Mouse (Mus musculus) ovary, postnatal 10 days (tissue): ENCODE measurements around the gene Aifm1.
A peak's percentile ranks its signal among the peaks of the same experiment; 100 is the strongest.

Experiments
- DNase-seq: peaks from one replicate; pipeline ENCODE4 v3.0.0; 2022; ENCODE audit warnings: low spot score

The Aifm1 gene

DNA sequence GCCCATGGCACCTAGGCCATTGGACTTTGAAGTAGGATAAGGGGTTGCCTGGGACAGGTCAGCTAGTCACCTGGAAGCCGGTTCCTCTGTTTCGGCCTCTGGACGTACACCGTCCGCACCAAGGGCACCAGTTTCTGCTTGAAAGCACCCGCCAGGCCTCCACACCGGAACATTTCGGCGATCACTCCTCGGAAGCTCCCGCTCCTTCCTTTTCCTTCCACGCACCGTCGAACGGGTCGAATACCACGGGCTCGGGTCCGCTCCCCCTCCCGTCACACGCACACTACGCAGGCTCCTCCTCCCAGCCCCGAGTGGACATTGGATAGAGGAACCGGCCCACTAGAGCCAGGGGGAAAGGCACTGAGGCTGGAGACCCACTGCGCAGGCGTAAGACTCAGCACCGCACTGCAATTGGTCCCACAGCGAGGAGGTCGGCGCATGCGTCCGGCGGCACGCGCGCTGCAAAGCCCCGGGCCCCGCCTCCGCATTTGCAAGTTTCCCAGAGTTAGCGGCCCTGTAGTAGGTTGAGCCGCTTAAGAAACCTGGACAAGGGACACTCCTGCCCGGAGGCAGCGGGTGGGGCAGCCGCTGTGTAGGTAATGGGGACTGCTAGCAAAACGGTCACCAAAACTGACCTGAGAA lies at the start of gene Aifm1:
Gene Aifm1 (minus strand): TSS at position 398 of the 642 bp plus-strand sequence.
- peak; percentile 56 for DNase-seq

GRCm38 (mm10) chrX:48532175-48532574 lies 18.8 kb upstream of the Aifm1 start:
- DNase-seq: peak; percentile 27

GRCm38 (mm10) chrX:48526435-48526834 lies 13.1 kb upstream of the Aifm1 start:
- DNase-seq: no peak

DNA sequence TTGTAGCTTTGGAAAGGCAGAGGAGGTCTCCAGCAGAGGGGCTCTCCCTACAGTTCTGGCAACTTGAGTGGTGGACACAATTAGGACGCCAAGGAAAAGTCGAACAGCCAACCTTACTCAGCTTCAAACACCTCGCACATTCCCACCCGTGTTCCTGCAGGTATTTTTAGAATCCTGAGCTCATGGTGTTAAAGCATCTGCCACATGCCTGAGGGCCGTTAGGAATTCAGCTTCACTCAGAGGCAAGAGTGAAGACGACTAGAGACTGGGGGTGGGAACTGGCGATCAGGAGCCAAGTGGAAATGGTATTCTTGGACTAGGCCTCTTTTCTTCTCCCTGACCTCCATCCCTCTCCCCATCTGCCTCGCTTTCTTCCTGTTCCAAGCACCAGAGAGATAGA lies 12.5 kb upstream of the Aifm1 start:
- no peak for DNase-seq

- no peak for DNase-seq
Observed at GRCm38 (mm10) chrX:48525332-48525731, 12.0 kb upstream of the Aifm1 start.

- DNase-seq: no peak
Observed at GRCm38 (mm10) chrX:48523512-48523911, 10.1 kb upstream of the Aifm1 start.

DNA sequence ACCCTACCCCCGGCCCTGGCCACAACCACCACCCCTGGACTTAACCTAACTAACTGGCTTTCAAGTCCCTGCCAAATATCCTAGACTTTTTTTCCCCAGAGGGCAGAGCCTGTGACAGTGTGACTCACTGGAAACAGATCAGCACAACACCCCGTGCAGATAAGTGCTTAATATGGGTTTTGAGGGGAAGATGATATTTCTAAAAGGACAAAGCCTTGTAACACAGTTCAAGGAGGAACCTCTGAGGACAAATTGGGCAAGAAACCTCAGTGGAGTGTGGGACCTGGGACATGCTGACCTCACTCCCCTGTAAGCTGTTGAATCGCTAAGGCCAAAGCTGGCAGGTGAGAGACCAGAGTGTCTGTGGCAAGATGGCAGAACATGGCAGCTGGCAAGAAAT lies 8.3 kb upstream of the Aifm1 start:
- DNase-seq: no peak

DNA sequence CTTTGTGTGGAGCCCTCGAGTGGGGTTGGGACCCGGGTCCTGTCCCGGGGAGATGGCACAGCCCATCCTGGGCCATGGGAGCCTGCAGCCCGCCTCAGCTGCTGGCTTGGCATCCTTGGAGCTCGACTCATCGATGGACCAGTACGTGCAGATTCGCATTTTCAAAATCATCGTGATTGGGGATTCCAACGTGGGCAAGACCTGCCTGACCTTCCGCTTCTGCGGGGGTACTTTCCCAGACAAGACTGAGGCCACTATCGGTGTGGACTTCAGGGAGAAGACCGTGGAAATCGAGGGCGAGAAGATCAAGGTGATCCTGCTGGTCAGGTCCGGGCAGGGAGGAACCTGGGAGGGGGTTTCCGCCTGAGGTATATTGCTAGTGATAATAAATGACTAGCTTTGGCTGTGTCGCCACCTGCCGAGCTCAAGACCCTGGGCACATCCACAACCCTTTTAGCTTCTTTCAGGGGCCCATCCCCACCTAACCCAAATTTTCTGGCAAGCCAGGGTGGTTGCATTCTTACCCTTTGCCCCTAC lies 6.3 kb upstream of the Aifm1 start:
- no peak for DNase-seq

DNA sequence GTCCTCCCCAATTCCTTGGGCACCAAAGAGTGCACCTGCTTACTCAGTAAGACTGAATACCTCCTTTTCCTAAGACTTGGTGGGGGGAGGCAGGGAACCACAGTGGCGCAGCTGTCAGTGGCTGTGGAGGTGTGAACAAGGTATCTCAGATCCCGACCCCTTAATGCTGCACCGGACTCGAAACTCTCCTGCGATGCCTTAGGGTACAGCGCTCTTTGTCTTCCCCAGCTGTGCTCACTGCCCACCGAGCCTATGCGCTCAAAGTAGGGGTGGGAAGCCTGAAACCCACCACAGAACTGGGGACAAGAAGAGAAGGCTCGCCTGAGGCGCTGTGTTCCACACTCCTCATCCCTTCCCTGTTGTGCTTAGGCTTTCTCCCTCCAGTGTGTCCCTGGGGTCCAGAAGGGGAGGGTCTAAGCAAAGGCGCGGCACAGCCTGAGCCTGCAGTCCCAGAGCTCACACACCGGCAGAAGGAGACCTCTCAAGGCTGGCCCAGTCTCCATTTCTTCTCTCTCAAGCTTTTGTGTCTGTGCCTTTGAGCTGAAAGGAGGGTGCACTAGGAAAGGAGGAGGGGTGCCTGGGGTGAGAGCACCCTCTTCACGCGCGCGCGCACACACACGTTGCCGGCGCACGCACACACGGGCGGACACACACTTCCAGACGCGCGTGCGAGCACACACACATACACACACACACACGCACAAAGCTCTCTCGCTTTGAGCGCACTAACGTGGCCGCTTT lies 5.6 kb upstream of the Aifm1 start, which contains the start of gene Rab33a:
Gene Rab33a (plus strand): TSS at position 478 of the 741 bp plus-strand sequence.
- DNase-seq: no peak

GRCm38 (mm10) chrX:48518211-48518807 lies 4.9 kb upstream of the Aifm1 start:
- DNase-seq: no peak

GRCm38 (mm10) chrX:48513824-48514223 lies 461 bp upstream of the Aifm1 start:
- no peak for DNase-seq

DNA sequence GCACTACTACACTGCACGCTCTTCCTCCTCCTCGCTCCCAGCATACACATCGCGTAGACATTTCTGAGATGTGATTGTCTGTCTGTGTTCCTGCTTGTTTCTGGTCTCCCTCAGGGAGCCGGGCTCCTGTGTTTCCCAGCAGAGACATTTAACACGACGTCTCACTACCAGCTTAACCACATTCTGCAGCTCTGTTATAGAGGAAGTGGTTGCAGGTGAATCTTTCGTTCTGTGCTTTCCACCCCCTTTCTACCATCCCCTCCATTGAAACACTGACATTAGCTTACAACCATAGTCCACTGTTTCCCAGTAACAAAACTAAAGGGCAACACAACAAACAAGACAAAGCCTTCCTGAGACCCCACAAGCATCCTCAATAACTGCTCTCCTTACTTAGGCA lies 19.6 kb downstream of the Aifm1 start:
- no peak for DNase-seq

GRCm38 (mm10) chrX:48481687-48482086 lies 31.7 kb downstream of the Aifm1 start:
- DNase-seq: no peak

- DNase-seq: no peak
Observed at GRCm38 (mm10) chrX:48481095-48481494, 32.3 kb downstream of the Aifm1 start.

GRCm38 (mm10) chrX:48467355-48467946 lies 45.9 kb downstream of the Aifm1 start:
- DNase-seq: no peak

- no peak for DNase-seq
Observed at GRCm38 (mm10) chrX:48466174-48466573, 47.2 kb downstream of the Aifm1 start.

GRCm38 (mm10) chrX:48464436-48464835 lies 48.9 kb downstream of the Aifm1 start:
- no peak for DNase-seq

DNA sequence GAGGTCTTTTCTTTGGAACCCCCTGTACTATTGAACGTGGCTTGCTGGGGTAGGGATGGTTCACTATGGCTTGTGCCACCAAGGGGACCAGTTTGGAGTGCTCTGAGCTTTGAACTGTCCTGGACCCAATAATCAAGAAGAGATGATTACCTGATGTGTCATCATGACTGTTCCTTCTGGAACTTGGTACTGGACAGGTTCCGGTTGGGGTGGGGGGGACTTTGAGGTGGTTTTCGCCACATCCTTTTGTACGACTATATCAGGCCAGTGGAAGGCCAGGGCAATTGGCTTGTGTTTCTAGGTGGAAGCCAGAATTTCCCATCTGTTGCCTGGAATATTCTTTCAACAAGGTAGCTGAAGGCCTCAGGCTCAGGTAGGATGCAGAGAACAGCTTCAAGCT lies 49.7 kb downstream of the Aifm1 start:
- DNase-seq: no peak

GRCm38 (mm10) chrX:48462754-48463507 lies 50.4 kb downstream of the Aifm1 start, which contains the start of gene Elf4:
TSS of gene Elf4 (minus strand) at chrX:48463132.
- peak; percentile 48 for DNase-seq

- DNase-seq: no peak
Observed at GRCm38 (mm10) chrX:48462297-48462696, 51.1 kb downstream of the Aifm1 start.

DNA sequence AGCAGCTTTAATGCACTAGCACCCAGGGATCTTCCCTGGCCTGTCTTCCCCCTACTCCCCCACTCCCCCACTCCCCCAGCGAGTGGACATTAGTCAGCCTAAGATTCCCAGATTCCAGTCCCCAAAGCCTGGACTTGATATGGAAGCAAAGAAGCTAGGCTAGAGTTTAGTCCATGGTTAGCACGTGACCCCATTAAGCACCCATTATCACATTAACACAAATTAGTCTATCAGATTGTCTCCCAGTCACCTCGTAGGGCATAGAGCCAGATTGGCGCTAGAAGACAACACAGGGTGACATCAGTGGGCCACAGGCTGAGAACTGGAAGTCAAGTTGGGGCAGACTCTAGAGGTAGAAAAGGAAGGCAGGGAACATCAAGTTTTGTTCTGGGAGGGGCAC lies 52.4 kb downstream of the Aifm1 start:
- DNase-seq: no peak

DNA sequence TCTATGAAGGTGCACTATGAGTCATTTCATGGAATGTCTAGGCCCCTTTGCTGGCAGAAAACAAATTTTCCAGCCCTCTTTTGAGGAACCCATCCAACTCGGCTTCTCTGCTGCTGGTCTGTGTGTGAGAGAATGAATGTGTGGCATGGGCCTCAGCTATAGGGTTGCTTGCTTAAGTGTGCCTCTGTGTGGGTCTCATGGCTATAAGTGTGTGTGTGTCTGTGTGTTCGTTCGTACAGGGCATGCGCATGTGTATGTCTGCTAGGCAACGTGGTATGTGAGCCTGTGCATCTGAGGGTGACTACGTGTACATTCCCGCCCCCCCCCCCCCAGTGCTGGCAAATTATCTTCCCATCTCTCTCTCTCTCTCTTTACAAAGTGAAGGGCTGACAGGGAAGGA lies 52.9 kb downstream of the Aifm1 start:
- DNase-seq: no peak
